Mouse (Mus musculus): ENCODE results near the gene Otud6a.
"Not testable (repeated sequence)": the region's sequence is repeated elsewhere in the genome, so short reads cannot be mapped to it uniquely, and the experiment has no call there.

Otud6a gene

GRCm38 (mm10) chrX:100428693-100429092 is at the start of gene Otud6a:
Gene Otud6a (plus strand): TSS chrX:100429013.
- DNase-seq: no peak

GRCm38 (mm10) chrX:100389887-100390286 is 38.9 kb upstream of the Otud6a start:
- DNase-seq: peak; percentile 56 to 66

- peak; percentile 25 to 52 for DNase-seq
Measured at GRCm38 (mm10) chrX:100392304-100392703, 36.5 kb upstream of the Otud6a start.

GRCm38 (mm10) chrX:100394223-100394861 is 34.5 kb upstream of the Otud6a start:
- no peak for DNase-seq

- DNase-seq: no peak
Measured at GRCm38 (mm10) chrX:100395026-100395425, 33.8 kb upstream of the Otud6a start.

GRCm38 (mm10) chrX:100400900-100401299 is 27.9 kb upstream of the Otud6a start:
- DNase-seq: no peak

- no peak for DNase-seq
Measured at GRCm38 (mm10) chrX:100401657-100402056, 27.2 kb upstream of the Otud6a start.

GRCm38 (mm10) chrX:100409245-100409644 is 19.6 kb upstream of the Otud6a start:
- DNase-seq: no peak

GRCm38 (mm10) chrX:100432311-100432710 is 3.5 kb downstream of the Otud6a start:
- no peak for DNase-seq

GRCm38 (mm10) chrX:100442617-100443016 is 13.8 kb downstream of the Otud6a start, which contains the start of gene Awat2:
Gene Awat2 (minus strand): TSS chrX:100442717.
- DNase-seq: not testable (repeated sequence)

- no peak for DNase-seq
Measured at GRCm38 (mm10) chrX:100443532-100443931, 14.7 kb downstream of the Otud6a start.

- no peak for DNase-seq
Measured at GRCm38 (mm10) chrX:100468047-100468446, 39.2 kb downstream of the Otud6a start.

GRCm38 (mm10) chrX:100470126-100470525 is 41.3 kb downstream of the Otud6a start:
- DNase-seq: no peak

- DNase-seq: no peak
Measured at GRCm38 (mm10) chrX:100471491-100471890, 42.7 kb downstream of the Otud6a start.

GRCm38 (mm10) chrX:100475569-100476223 is 46.9 kb downstream of the Otud6a start:
- DNase-seq: no peak

All from cerebellum, postnatal 25 days (tissue).